Mouse (Mus musculus): ENCODE data around the gene Tcl1. TPM values are rescaled to one million over a fixed set of nuclear protein-coding genes. Genes with fewer than 3 reads are reported as not detected.

Tcl1 gene
- polyA plus RNA-seq (2012; rRNA removed): not detected in 2 replicates

GRCm38 (mm10) chr12:105222601-105223319 is at the start of gene Tcl1:
Gene Tcl1 (minus strand): TSS chr12:105222793.

GRCm38 (mm10) chr12:105201657-105202056 is 20.9 kb downstream of the Tcl1 start, which contains the start of gene Tcl1b4:
Gene Tcl1b4 (plus strand): TSS chr12:105201957.

DNA sequence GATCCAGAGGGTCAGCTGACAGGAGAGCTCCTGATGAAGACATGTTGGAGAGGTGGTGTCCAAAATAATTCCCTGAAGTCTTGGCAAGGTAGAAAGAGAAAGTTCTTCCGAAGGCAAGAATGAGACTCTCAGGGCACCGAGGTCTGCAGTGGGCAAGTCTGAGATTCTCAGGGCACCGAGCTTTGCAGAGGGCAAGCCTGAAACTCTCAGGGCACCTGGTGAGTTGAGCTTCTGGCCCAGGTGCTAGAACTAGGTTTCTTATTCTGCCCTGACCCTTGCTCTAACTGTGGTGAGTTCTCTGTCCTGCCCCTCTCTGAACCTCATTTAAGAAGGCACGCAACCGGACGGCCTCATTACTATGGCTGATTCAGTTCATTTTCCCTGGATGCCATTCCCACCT is 31.9 kb downstream of the Tcl1 start, which contains the start of gene Tcl1b3:
Gene Tcl1b3, plus strand, starts transcription at position 301 of the 400 bp plus-strand sequence.

GRCm38 (mm10) chr12:105176044-105176443 is 46.5 kb downstream of the Tcl1 start, which contains the start of gene Tcl1b5:
Gene Tcl1b5 (plus strand): TSS chr12:105176344.

Other genes with a start within 250 kb of the Tcl1 start
- gene Syne3, start 213.0 kb downstream of the Tcl1 start, polyA plus RNA-seq (2012; rRNA removed): 0.56 and 0.66 TPM in 2 replicates
- gene Glrx5, start 190.1 kb downstream of the Tcl1 start, polyA plus RNA-seq (2012; rRNA removed): 21.5 and 31.0 TPM in 2 replicates
- not detected in 2 replicates for gene Tcl1b2, start 76.8 kb downstream of the Tcl1 start, polyA plus RNA-seq (2012; rRNA removed)
- gene Tcl1b1, start 63.1 kb downstream of the Tcl1 start, polyA plus RNA-seq (2012; rRNA removed): not detected in 2 replicates
- not detected in 2 replicates for gene Tcl1b5, start 46.4 kb downstream of the Tcl1 start, polyA plus RNA-seq (2012; rRNA removed)
- not detected in 2 replicates for gene Tcl1b3, start 31.8 kb downstream of the Tcl1 start, polyA plus RNA-seq (2012; rRNA removed)
- gene Tcl1b4, start 20.8 kb downstream of the Tcl1 start, polyA plus RNA-seq (2012; rRNA removed): not detected in 2 replicates
- gene Tunar, start 111.1 kb upstream of the Tcl1 start, polyA plus RNA-seq (2012; rRNA removed): not detected in 2 replicates
- gene D430019H16Rik, start 231.1 kb upstream of the Tcl1 start, polyA plus RNA-seq (2012; rRNA removed): 0.47 and 0.51 TPM in 2 replicates

All from stomach, adult 2 months (tissue).